Mouse (Mus musculus): ENCODE results near the gene Tle4. TPM values are rescaled to one million over a fixed set of nuclear protein-coding genes. Genes with fewer than 3 reads are reported as not detected.

Gene Tle4
- total RNA-seq (2023), result 10 to 100 TPM; 33.9 to 37.9 TPM

GRCm38 (mm10) chr19:14597917-14598689 lies at the start of gene Tle4:
Gene Tle4 (minus strand): TSS chr19:14598051.

